Mouse (Mus musculus) layer of hippocampus, postnatal 36 days (tissue): ENCODE measurements around the gene Tor1aip1. TPM values are rescaled to one million over a fixed set of nuclear protein-coding genes. Genes with fewer than 3 reads are reported as not detected.

Experiments
- DNase-seq, 2 experiments: peaks; one replicate each; pipeline ENCODE4 v3.0.0; 2022
- total RNA-seq, 2 experiments: library from RNA; stranded (reverse); gene quantifications; 2 replicates each; pipeline ENCODE4 v1.2.3; 2021

The Tor1aip1 gene
- total RNA-seq, 2 experiments from 2014 or later, result 33.6 to 34.8 TPM

- no peak for DNase-seq
These were observed 7.8 kb downstream of the Tor1aip1 start for GRCm38 (mm10) chr1:156028340-156028975.

GRCm38 (mm10) chr1:156027849-156028248 lies 8.4 kb downstream of the Tor1aip1 start:
- DNase-seq, result no peak

DNA sequence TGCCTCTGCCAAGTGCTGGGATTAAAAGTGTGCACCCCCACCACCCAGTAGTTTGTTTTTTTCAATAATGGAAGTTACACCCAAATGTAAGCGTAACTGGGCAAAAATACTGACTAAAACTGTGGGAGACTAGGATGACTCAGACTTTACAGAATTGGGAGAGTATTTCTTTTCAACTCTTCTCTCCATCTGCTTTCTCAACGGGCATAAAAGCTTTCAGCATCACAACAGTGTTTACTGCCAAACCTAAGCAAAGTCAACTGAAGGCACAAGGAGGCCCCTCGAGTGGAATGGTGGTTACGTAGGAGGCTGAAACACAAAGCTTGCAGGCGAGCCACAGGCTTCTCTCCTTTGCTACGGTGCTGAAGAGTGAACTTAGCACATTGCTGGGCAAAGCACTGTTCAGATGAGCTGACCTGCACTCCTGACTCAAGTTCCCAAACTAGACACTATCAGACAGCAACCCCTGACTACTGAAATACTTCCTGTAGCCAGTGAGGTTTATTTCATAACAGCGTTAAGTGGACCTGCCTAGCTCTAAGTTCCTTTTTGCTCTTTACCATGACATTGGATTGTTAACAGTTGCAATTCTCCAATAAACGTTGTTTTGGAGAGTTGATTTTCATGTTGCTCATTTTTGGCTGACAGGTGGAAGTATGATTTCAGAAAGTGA lies 11.3 kb downstream of the Tor1aip1 start:
- DNase-seq, result no peak

DNA sequence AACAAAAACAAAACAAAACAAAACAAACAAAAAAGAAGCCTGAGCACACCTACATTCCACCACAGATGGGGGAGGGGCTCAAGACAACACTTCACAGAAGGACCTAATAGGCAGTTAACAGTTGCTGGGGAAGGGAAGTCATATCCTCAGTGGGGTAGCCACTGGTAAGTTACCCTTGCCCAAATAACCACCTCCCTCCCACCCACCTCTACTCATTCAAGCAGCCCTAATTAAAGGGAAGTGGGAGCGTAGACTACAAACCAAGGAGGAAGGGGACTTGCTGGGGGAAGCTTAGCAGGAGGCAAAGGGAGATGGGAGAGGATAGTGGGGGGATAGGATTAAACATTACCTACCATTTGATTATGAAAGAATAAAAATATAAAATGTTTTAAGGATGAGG lies 15.9 kb downstream of the Tor1aip1 start:
- no peak for DNase-seq

DNA sequence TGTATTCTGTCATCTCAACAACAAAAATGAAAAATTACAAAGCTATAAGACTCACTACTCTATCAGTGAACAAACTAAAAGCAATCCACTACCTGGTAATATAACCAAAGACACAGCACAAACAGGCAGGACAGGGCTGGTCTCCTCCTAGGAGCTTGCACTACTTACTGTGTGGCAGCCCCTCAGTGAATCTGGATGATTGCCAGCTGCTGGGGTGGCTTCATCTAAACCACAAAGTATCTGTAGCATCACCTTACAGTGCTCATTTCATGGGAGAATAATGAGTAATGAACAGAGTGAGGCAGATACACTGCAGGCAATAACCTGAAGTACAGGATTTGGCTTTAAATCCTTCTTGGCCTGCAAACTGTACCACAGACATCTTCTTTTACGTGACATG lies 16.5 kb downstream of the Tor1aip1 start:
- no peak for DNase-seq

DNA sequence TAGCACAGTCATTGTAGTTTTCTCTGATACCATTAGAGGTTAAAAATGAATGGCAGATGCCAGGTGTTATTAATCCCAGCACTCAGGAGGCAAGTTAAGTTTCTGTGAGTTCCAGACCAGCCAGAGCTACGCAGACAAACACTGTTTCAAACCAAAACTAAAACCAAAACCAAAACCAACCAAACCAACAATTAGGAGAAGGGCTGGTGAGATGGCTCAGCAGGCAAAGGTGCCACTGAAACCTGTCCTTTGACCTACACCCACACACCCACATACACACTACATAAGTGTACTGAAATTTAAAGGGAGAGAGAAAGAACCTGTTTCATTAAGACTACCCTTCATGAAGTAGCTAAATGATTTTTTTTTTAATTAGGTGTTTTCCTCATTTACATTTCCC lies 27.3 kb downstream of the Tor1aip1 start:
- no peak for DNase-seq

DNA sequence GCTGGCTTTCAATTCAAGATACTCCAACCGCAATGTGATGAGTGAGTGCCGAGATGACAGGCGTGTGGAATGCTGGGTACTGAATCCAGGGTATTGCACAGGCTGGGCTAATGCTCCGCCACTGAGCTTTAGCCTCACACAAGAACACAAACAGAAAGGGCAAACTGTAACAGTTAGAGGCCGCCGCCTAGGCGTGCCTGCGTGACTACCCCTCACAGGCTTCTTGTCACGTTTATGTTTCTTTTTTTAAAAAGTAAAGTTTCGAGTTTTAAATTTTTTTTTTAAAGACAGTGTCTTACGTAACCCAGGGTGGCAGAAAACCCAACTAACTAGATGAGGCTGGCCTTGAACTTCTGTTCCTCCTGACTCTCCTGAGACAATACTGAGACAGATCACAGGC lies 30.4 kb downstream of the Tor1aip1 start:
- DNase-seq, result no peak

DNA sequence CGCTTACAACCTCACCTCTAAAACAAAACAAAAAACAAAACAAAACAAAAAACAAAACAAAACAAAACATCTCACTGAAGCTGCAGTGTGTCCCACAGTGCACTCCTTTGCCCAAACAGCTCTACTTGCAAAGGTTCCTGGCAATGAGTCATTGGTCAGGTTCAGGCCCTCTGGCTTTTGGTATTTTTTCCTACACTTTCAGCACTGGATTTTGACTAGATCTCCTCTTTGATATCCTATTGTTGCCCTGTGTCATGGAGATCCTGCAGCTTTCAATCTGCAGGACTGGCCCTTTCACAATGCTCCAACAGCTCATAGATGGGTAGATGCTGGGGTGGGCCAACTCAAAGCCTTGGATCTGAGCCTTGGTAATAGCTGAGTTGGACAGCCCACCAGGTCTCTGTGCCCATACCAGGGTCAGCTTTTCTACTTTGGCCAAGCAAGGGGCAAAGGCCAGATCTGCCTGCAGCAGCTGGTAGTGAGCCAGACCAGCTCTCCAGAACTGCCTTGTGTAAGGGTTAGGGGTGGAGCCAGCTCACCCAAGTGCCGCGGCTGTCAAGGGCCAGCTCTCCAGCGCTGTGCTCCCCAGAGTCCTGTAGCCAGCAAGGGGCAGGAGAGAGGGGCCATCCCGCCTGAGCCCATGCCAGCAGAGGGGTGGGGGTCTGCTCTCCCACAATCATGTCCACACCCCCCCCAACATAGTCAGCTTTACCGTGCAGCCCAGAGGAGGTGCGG lies 32.9 kb downstream of the Tor1aip1 start:
- no peak for DNase-seq

DNA sequence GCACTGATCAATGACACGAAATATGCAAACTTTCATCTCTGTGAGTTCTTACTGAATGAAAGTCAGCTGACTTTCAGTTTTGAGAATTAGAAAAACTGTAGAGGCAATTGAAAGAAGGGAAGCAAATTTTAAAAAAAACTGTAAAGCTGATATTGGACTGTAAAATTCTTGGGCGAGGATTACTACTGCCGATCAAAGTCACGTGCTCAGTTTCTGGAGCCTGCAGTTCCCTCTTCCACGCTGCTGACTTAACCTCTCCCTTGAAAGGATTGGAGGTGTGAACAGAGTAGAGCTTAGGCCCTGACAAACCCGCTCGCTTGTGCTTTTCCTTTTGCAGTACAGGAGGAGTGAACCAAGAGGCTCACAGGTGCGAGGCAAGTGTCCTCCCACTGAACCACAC lies 33.9 kb downstream of the Tor1aip1 start:
- no peak for DNase-seq

GRCm38 (mm10) chr1:155995612-155996011 lies 40.7 kb downstream of the Tor1aip1 start:
- no peak for DNase-seq

DNA sequence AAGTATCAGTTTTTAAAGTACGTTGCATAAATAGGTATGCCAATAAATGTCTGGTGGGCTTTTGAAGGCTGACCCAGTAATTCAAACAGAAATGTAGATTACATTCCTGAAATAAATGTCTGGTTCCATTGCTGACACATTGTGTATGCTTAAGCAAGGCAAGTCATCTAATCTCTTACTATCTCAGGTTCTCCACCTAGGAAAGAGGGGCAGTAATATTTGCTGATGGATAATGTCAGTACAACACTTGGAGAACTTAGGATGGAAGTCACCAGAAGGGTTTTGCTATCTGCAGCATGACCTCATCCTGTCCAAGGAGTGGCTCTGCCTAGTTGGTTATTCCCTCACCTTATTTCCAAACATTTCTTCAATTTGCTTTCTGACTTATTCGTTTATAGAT lies 41.8 kb downstream of the Tor1aip1 start:
- no peak for DNase-seq

- no peak for DNase-seq
These were observed 45.9 kb downstream of the Tor1aip1 start for GRCm38 (mm10) chr1:155990391-155990790.

DNA sequence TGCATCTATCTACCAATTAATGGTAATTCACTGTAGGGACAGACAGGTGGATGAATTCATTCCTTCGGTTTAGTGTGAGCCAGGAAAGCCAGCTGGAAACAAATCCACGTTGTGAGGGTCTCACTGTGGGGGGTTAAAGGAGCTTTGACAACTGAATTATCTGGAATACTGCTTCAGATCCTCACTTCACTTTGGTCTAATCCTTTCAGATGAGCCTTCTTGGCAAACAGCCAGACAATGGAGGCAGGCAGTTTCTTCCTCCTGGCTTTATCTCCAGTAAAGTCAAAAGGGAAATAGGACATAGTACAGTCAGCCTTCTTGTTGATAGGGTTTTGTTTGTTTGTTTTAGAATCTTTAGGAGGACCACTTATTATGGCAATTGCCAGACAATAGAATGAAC lies 46.9 kb downstream of the Tor1aip1 start:
- DNase-seq, result no peak

GRCm38 (mm10) chr1:155987625-155988024 lies 48.7 kb downstream of the Tor1aip1 start:
- no peak for DNase-seq

DNA sequence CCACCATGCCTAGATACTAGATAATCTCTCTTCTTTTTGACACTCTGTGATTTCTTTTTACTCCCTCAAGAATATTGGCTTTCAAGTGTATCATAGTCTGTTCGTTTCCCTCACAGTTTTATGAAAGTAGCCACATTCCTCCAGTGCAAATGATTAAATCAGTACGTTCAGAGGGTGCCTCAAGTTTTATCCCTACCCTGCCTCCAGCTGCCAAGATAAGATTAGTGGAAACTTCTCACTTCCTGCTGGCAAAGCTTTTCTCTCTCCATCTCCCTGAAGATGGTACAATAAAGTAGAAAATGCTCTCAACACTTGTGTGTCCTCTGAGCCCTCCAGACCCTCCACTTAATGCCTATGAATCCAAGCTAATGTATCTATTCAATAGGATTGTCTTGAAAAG lies 61.3 kb downstream of the Tor1aip1 start:
- DNase-seq, result no peak

GRCm38 (mm10) chr1:155973719-155974379 lies 62.4 kb downstream of the Tor1aip1 start:
- peak; percentile 7 to 16 for DNase-seq

DNA sequence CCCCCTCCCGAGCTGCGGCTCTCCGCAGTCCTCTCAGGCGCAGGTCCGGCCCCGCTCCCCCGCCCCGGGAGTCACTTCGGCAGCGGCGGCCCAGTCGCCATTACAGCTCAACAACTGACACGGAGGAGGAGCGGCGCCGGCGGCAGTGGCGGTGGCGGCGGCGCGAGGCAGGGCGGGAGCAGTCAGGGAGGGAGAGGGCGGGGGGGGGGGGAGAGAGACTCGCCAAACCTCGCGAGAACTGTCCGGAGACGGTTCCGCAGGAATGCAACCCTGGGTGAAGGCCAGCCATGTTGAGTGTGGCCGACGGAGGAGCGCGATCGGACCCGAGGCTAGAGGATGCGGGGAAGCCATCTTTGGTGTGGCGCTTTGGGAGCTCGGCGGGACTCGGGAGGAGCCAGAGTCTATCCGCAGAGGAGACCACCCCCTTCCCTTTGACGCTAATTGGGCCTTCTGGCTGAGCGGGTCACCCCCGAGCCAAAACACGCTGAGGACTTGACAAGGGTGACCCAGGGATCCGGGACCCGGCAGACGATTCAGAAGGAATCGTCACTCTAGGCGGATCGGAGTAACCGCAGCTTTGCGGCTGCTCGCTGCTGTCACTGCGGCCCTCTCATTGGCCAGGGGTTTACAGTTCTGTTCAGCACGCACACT lies 63.1 kb downstream of the Tor1aip1 start, which contains the start of gene Cep350:
Gene Cep350 (minus strand): TSS at position 188 of the 651 bp plus-strand sequence.
- DNase-seq, result peak; percentile 96 to 97

GRCm38 (mm10) chr1:155972146-155973067 lies 63.9 kb downstream of the Tor1aip1 start:
- DNase-seq, result no peak
